Mouse (Mus musculus) ES-Bruce4 (cell line): ENCODE data around the gene Fam124a.

ENCODE experiments used
- CTCF ChIP-seq: IDR thresholded peaks from one replicate; pipeline ENCODE4 v1.8.1; 2011; ENCODE audit warnings: low read depth, low read length
- POLR2A ChIP-seq: IDR thresholded peaks from one replicate; pipeline ENCODE4 v1.8.1; 2011; ENCODE audit warnings: low read length; ENCODE audit not compliant: insufficient read depth

DNA sequence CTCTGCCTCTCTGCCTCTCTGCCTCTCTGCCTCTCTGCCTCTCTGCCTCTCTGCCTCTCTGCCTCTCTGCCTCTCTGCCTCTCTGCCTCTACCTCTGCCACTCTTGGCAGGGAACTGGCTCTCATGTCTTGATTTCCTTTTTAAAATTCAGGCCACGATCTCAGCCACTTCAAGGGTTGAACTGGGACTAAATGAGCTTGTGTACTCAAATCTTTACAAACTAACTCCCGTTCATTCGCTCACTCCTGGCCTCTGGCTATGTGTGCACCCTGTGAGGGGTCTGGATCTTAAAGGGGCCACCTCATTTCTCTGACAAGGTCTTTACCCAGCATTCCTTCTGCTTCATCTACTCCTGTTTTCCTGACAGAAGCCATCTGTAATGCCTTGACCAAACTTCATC, 29.8 kb downstream of the Fam124a start:
- TF ChIP-seq POLR2A (no peak), CTCF (no peak)
